Mouse (Mus musculus) lung, embryonic 14.5 days (tissue): Measurements from ENCODE around the gene Msrb1. TPM values are rescaled to one million over a fixed set of nuclear protein-coding genes. Genes with fewer than 3 reads are reported as not detected.

ENCODE experiments used
- ATAC-seq: fragments of 200-750 bp; cut with Nextera tagmentation; 2 replicates; pipeline ENCODE4 v1.8.0; 2017; ENCODE audit warnings: mild to moderate bottlenecking, moderate TSS enrichment, moderate library complexity; ENCODE audit not compliant: insufficient read depth
- DNase-seq: peaks from one replicate; pipeline ENCODE4 v3.0.0-alpha.2; 2015
- H3K27ac ChIP-seq: fragments of 300-500 bp; sonication (generic); 2 replicates; pipeline ENCODE4 v1.5.1; 2014; ENCODE audit warnings: low read depth, mild to moderate bottlenecking, moderate library complexity
- H3K27me3 ChIP-seq: fragments of 300-500 bp; sonication (generic); 2 replicates; pipeline ENCODE4 v1.6.1; 2014; ENCODE audit warnings: low read length, control low read depth; ENCODE audit not compliant: insufficient read depth
- H3K36me3 ChIP-seq: fragments of 300-500 bp; sonication (generic); 2 replicates; pipeline ENCODE4 v1.6.1; 2014; ENCODE audit warnings: control low read depth; ENCODE audit not compliant: insufficient read depth
- H3K4me1 ChIP-seq: fragments of 300-500 bp; sonication (generic); 2 replicates; pipeline ENCODE4 v1.6.1; 2014; ENCODE audit warnings: antibody characterized with exemption, control low read depth; ENCODE audit not compliant: insufficient read depth
- H3K4me2 ChIP-seq: fragments of 300-500 bp; sonication (generic); 2 replicates; pipeline ENCODE4 v1.6.1; 2014; ENCODE audit warnings: mild to moderate bottlenecking
- H3K4me3 ChIP-seq: fragments of 300-500 bp; sonication (generic); 2 replicates; pipeline ENCODE4 v1.5.1; 2014; ENCODE audit warnings: low read depth, low read length
- H3K9ac ChIP-seq: fragments of 300-500 bp; sonication (generic); 2 replicates; pipeline ENCODE4 v1.6.1; 2014
- H3K9me3 ChIP-seq: fragments of 300-500 bp; sonication (generic); 2 replicates; pipeline ENCODE4 v1.6.1; 2016; ENCODE audit warnings: low read depth, low read length, control low read depth
- CTCF ChIP-seq: IDR thresholded peaks from 2 replicates; pipeline ENCODE4 v1.5.1; 2016; ENCODE audit warnings: antibody characterized with exemption, low read depth
- WGBS: fragments of 180-500 bp; shearing (Covaris S2); extraction: QIAGEN DNeasy Blood & Tissue Kit; methylation state at CpG from one replicate; pipeline ENCODE4 v1.1.7; 2014; 5-methylcytosine and 5-hydroxymethylcytosine counted together
- polyA plus RNA-seq: library from polyadenylated mRNA; unstranded; fragments of >200 nt; fragmentation: Nextera tagmentation; extraction: Ambion mirVana; gene quantifications from 2 replicates; pipeline ENCODE4 v1.2.1, GENCODE M21; 2014

The Msrb1 gene
- polyA plus RNA-seq: 35.2 and 37.8 TPM in 2 replicates

DNA sequence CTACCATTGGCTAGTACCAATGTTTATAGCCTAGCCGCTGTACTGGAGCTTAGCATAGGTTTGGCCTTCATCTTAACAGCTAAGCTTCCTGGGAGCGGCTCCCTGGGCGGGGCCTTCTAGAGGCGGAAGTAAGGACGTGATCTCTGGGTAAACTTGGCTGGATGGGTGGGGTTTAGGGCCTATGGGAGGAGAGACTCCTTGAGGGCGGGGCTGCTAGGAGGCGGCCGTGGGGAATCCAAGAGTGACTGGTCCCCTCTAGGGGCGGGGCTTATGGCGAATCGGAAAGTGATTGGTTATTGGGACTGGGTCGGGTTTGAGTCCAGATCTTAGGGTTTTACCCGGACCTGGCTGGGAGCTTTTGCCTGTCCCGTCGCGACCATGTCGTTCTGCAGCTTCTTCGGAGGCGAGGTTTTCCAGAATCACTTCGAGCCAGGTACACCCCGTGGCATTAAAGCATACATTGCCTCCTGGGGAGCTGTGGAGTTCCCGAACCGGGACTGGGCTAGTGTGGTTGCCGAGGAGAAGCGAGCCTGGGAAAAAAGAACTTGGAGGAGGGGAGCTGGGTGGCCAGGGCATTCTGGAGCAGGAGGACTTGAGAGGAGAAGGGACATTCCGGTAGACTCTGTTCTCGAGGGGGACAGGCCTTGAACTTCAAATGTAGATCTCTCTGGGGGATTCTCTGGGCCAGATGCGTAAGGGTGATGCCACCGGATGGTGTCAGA lies at the start of gene Msrb1:
Gene Msrb1, plus strand, starts transcription at position 313 of the 722 bp plus-strand sequence.
- DNase-seq: peak; percentile 99
- peak within 1 kb of the TSS; percentile 65 for H3K4me3 ChIP-seq
- H3K27me3 ChIP-seq: no peaks in the 10 kb centered on the region
- H3K9ac ChIP-seq: peak within 1 kb of the TSS; percentile 76
- no peaks in the 10 kb centered on the region for H3K9me3 ChIP-seq
- no peaks in the 10 kb centered on the region for H3K36me3 ChIP-seq
- 2% methylated on average over 29 of the region's 29 CpGs for WGBS
- H3K27ac ChIP-seq: peak within 1 kb of the TSS; percentile 59
- H3K4me1 ChIP-seq: peaks cover 11% of the 10 kb centered on the region
- ATAC-seq: peak; percentile 97
- TF ChIP-seq CTCF: no peak
- peak within 1 kb of the TSS; percentile 83 for H3K4me2 ChIP-seq

DNA sequence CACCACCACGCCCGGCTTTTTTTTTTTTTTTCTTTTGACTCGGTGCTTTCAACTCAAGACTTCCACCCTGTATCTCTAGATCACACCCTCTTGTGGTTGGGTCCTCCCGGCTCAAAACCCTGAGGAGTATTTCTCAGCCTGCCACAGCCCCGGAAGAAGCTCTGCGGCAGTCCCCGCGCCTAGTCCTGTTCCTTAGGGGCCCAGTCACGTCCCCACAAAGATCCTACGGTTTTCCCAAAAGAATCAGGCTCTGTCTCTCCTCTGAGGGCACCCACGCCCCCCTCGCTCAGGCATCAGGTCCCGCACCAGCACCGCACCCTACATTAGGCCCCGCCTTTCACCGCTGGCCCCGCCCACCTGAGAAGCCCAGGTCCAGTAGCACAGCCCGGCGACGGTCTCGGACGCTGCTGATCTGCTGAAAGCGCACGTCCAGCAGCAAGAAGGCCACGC lies 49.3 kb upstream of the Msrb1 start:
- 1% methylated on average over 25 of the region's 25 CpGs for WGBS
- Histone ChIP-seq H3K4me2 (peak overlapping the region; percentile 63), H3K36me3 (peaks cover 7% of the 10 kb centered on the region), H3K4me3 (peak overlapping the region; percentile 34), H3K4me1 (peaks cover 3% of the 10 kb centered on the region; the same call in 1 of the 2 replicates), H3K9me3 (no peaks in the 10 kb centered on the region), H3K27me3 (peaks cover 43% of the 10 kb centered on the region), H3K27ac (no peak overlapping the region), H3K9ac (peak overlapping the region; percentile 30; the same call in 1 of the 2 replicates)
- ATAC-seq (peak; percentile 54; the same call in 1 of the 2 replicates), DNase-seq (peak; percentile 64)
- no peak for TF ChIP-seq CTCF

DNA sequence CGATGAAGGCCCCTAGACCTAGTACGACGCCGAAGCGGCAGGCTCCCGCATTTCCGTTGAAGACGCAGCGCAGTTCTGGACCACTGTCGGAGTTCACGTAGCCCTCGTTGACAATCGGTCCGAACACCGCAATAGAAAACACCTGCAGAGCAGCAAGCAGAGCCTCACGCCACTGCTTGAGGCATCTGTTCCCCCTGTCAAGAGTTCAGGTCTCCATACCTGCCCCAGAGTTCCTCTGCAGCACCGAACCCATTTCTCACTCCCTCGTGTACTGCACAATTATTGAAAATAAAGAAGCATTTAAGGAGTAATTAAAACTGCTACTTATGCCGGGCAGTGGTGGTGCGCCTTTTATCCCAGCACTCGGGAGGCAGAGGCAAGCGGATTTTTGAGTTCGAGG lies 48.8 kb upstream of the Msrb1 start:
- peaks cover 3% of the 10 kb centered on the region; the same call in 1 of the 2 replicates for H3K4me1 ChIP-seq
- ATAC-seq (no peak), DNase-seq (no peak)
- H3K36me3 ChIP-seq: peaks cover 7% of the 10 kb centered on the region
- TF ChIP-seq CTCF: no peak
- peak overlapping the region; percentile 30; the same call in 1 of the 2 replicates for H3K9ac ChIP-seq
- no peaks in the 10 kb centered on the region for H3K9me3 ChIP-seq
- peak overlapping the region; percentile 34 for H3K4me3 ChIP-seq
- H3K4me2 ChIP-seq: peak overlapping the region; percentile 63
- H3K27ac ChIP-seq: no peak overlapping the region
- H3K27me3 ChIP-seq: peaks cover 43% of the 10 kb centered on the region
- WGBS: 17% methylated on average over 23 of the region's 23 CpGs

- Histone ChIP-seq H3K27me3 (peaks cover 43% of the 10 kb centered on the region), H3K4me2 (peak within 1 kb of the TSS; percentile 92), H3K4me3 (peak within 1 kb of the TSS; percentile 50), H3K9ac (peak within 1 kb of the TSS; percentile 54), H3K9me3 (no peaks in the 10 kb centered on the region), H3K27ac (no peak within 1 kb of the TSS), H3K4me1 (peaks cover 3% of the 10 kb centered on the region; the same call in 1 of the 2 replicates), H3K36me3 (peaks cover 21% of the 10 kb centered on the region)
- DNase-seq (peak; percentile 34), ATAC-seq (0 out of 2 replicates have a peak, but pooled peaks have one; percentile 32)
- TF ChIP-seq CTCF: no peak
- WGBS: under 1% methylated on average over 53 of the region's 55 CpGs
Observed at GRCm38 (mm10) chr17:24689251-24690081, 47.0 kb upstream of the Msrb1 start, which contains the start of gene Syngr3. Gene Syngr3 (minus strand): TSS chr17:24689955.

DNA sequence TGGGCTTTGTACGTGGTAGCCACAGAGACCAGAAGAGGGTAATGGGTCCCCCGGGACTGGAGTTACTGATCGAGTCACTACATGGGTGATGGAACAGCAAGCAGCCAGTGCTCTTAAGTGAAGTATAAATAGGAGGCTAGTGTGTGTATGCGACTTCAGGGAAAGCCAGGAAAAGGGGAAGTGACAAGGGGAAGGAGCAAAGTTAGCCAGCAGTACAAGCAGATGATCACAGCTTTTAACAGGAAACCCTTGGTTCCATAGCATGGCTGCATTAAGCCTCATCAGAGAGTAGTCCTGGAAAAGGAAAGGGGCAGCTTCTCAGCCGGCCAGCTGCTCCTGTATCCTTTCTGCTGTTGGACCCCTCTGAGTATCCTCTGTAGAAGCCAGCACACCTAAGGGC lies 44.1 kb upstream of the Msrb1 start:
- ATAC-seq (no peak), DNase-seq (no peak)
- Histone ChIP-seq H3K4me3 (no peak overlapping the region), H3K4me1 (peaks cover 12% of the 10 kb centered on the region), H3K9me3 (no peaks in the 10 kb centered on the region), H3K36me3 (peaks cover 21% of the 10 kb centered on the region), H3K27ac (no peak overlapping the region), H3K4me2 (no peak overlapping the region), H3K9ac (no peak overlapping the region), H3K27me3 (peaks cover 40% of the 10 kb centered on the region)
- 89% methylated on average over 5 of the region's 5 CpGs for WGBS
- TF ChIP-seq CTCF: no peak

- 5% methylated on average over 51 of the region's 51 CpGs for WGBS
- Histone ChIP-seq H3K27ac (peak overlapping the region; percentile 89), H3K9me3 (no peaks in the 10 kb centered on the region), H3K9ac (peak overlapping the region; percentile 82), H3K4me3 (peak overlapping the region; percentile 84), H3K4me2 (peak overlapping the region; percentile 83), H3K27me3 (peaks cover 9% of the 10 kb centered on the region), H3K4me1 (peaks cover 13% of the 10 kb centered on the region), H3K36me3 (peaks cover 31% of the 10 kb centered on the region)
- peak; percentile 8 for DNase-seq
- no peak for TF ChIP-seq CTCF
- ATAC-seq: peak; percentile 20
Observed at GRCm38 (mm10) chr17:24695326-24696010, 41.0 kb upstream of the Msrb1 start.
